In the genomic region with DNA sequence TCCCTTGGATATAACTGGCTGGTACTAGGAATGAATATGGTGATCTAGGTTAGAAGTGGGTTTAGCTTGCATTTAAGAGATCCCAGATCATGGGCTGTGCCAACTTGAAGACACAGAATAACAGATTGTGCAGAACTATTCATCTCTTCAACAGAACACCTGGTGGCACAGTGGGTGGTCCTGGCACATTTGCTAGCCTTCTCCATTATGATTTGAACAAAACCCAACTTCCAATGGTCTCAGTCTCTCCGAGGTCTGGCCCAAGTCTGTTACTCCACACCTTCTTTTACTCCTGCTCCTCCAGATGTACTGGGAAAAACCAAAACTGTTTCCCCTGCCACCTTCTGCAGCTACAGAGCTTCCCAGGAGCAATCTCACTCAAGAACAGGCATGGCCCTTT, we compare ENCODE assay signal across 27 mouse cellular contexts. TPM values are rescaled to one million over a fixed set of nuclear protein-coding genes. Genes with fewer than 3 reads are reported as not detected.
DNase-seq lines count a peak whose midpoint lies in the region; TF ChIP-seq lines count a peak whose summit lies in the region.
"Had no signal": no experiment of that assay in that cellular context is flagged by ENCODE, and none has a peak within 500 bp of the region (broad histone marks: within the 10 kb centered on the region; RNA-seq: fewer than 3 reads in every experiment).

No protein-coding gene starts in this region.

- TF ChIP-seq CTCF in gastrocnemius, adult 2 months (IDR thresholded peaks at IDR 0.05) = no peak
- TF ChIP-seq CTCF in brain, embryonic 14.5 days (IDR thresholded peaks at IDR 0.05; ENCODE audit: borderline replicate concordance, extremely low read depth, insufficient read depth, insufficient read length) = no peak

- no peak overlapping the region for H3K4me3 ChIP-seq in gastrocnemius, adult 2 months
- H3K4me3 ChIP-seq: embryonic facial prominence, embryonic 12.5 days; erythroblast, embryonic 14.5 days; heart, embryonic 12.5 days; intestine, embryonic 15.5 days; midbrain, embryonic 12.5 days; neural tube, embryonic 12.5 days had no signal

- intact Hi-C loops in gastrocnemius, adult 2 months (cut with DNase I) = no loop called here

- H3K27ac ChIP-seq in gastrocnemius, adult 2 months = peak overlapping the region; percentile 31; the same call in 1 of the 2 replicates
- H3K27ac ChIP-seq: embryonic facial prominence, embryonic 12.5 days; hindbrain, embryonic 14.5 days; intestine, embryonic 15.5 days; liver, embryonic 14.5 days; macrophage; midbrain, embryonic 12.5 days; neural tube, embryonic 12.5 days had no signal

- no peak for TF ChIP-seq POLR2A in brain, embryonic 14.5 days (IDR thresholded peaks at IDR 0.05; ENCODE audit: borderline replicate concordance, extremely low read depth, insufficient read depth, insufficient read length, poor library complexity, severe bottlenecking)

- no peak for DNase-seq in gastrocnemius, adult 2 months
- no peak for DNase-seq in gastrocnemius, adult 18-20 months (ENCODE audit: low spot score)
- DNase-seq in brain, embryonic 14.5 days (ENCODE audit: low read depth) = peak; percentile 72
- peak; percentile 84 to 87 for DNase-seq in cerebellum, adult 18-20 months
- DNase-seq in cerebellum, postnatal 25 days = peak; percentile 85 to 91
- DNase-seq in ovary, postnatal 10 days (ENCODE audit: low spot score) = no peak
- no peak for DNase-seq in frontal cortex, postnatal 14 days (ENCODE audit: low spot score in 2 of 2)
- DNase-seq: adrenal gland, postnatal 25 days; B cell, adult 2 months; kidney, adult 9 months; kidney, postnatal 25 days; thymus, postnatal 36 days had no signal

RNA-seq across cellular contexts. Expression of a gene that starts 28.9 kb away (rescaled TPM):
- total RNA-seq in gastrocnemius, adult 2 months (2021) = 10 to 100 TPM; 73.9 to 90.0 TPM
- 10 to 100 TPM; 38.6 to 43.9 TPM for total RNA-seq in gastrocnemius, adult 18-20 months (2021)
- 11.8 and 17.6 TPM in 2 replicates for polyA plus RNA-seq in brain, embryonic 14.5 days (2012; rRNA removed)
- polyA plus RNA-seq: macrophage had no signal

RNA-seq across cellular contexts. Expression of a gene that starts 29.4 kb away (rescaled TPM):
- total RNA-seq in gastrocnemius, adult 2 months (2021) = not detected
- total RNA-seq in gastrocnemius, adult 18-20 months (2021) = not detected
- polyA plus RNA-seq in brain, embryonic 14.5 days (2012; rRNA removed) = 0.05 and 0.15 TPM in 2 replicates
- total RNA-seq: adrenal gland, postnatal 25 days; gastrocnemius, postnatal 4 days; heart, postnatal 25 days; layer of hippocampus, postnatal 10 days; left cerebral cortex, adult 8-10 months had no signal
- polyA plus RNA-seq: erythroblast, embryonic 14.5 days; macrophage; small intestine, adult 2 months; testis, adult 2 months had no signal

RNA-seq across cellular contexts. Expression of a gene that starts 53.9 kb away (rescaled TPM):
- 1 to 10 TPM; 8.4 to 8.5 TPM for total RNA-seq in gastrocnemius, adult 2 months (2021)
- total RNA-seq in gastrocnemius, adult 18-20 months (2021) = 1 to 10 TPM; 7.4 to 8.4 TPM
- 4.5 and 6.3 TPM in 2 replicates for polyA plus RNA-seq in brain, embryonic 14.5 days (2012; rRNA removed)

Comparison
In these comparisons a context has a peak if more than half of its experiments do, and no peak if none do; other contexts are left out.
1. DNase-seq: peak in brain, embryonic 14.5 days (single experiment), cerebellum, adult 18-20 months (2 of 2) and cerebellum, postnatal 25 days (2 of 2); none in gastrocnemius, adult 2 months (single experiment), gastrocnemius, adult 18-20 months (single experiment), ovary, postnatal 10 days (single experiment) and frontal cortex, postnatal 14 days (0 of 2).